Mouse (Mus musculus): Measurements from ENCODE around the gene Creb5.

DNA sequence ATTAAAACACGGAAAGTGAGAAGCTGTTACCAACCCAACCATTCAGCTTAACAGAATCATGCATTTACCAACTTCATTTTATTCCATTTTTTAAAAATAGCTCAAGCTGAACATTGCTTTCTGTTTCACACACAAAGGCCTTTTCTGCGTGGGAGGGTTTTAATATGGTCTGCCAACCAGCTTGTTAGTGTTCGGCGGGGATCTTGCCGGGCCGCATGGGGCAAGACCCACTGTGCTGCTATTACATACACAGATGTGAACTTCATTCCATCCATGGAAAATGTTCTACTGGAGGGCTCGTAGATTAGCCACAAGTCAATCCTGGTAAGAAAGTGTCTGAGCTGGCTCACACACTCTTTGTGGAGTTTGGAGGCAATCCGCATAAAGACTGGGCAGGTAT is 243.7 kb downstream of the Creb5 start:
- TF ChIP-seq POLR2A (IDR thresholded peaks at IDR 0.05; ENCODE audit: low read depth, low read length), result no peak
- no peak for TF ChIP-seq CTCF (IDR thresholded peaks at IDR 0.05; ENCODE audit: borderline replicate concordance, insufficient read depth, low read length)
